Mouse (Mus musculus) intestine, embryonic 15.5 days (tissue): ENCODE measurements around the gene Gm10073. TPM values are rescaled to one million over a fixed set of nuclear protein-coding genes. Genes with fewer than 3 reads are reported as not detected.

Experiments
- ATAC-seq: fragments of 200-750 bp; cut with Nextera tagmentation; 2 replicates; pipeline ENCODE4 v1.8.0; 2017; ENCODE audit warnings: moderate TSS enrichment, moderate library complexity
- H3K27ac ChIP-seq: fragments of 300-500 bp; sonication (generic); 2 replicates; pipeline ENCODE4 v1.5.1; 2015; ENCODE audit warnings: mild to moderate bottlenecking, inconsistent platforms
- H3K27me3 ChIP-seq: fragments of 300-500 bp; sonication (generic); replicated peaks from 2 replicates; pipeline ENCODE4 v1.6.1; 2015; ENCODE audit warnings: inconsistent platforms
- H3K36me3 ChIP-seq: fragments of 300-500 bp; sonication (generic); 2 replicates; pipeline ENCODE4 v1.6.1; 2015; ENCODE audit warnings: inconsistent platforms
- H3K4me1 ChIP-seq: fragments of 300-500 bp; sonication (generic); replicated peaks from 2 replicates; pipeline ENCODE4 v1.6.1; 2015; ENCODE audit warnings: inconsistent platforms
- H3K4me2 ChIP-seq: fragments of 300-500 bp; sonication (generic); replicated peaks from 2 replicates; pipeline ENCODE4 v1.6.1; 2015; ENCODE audit warnings: mild to moderate bottlenecking, inconsistent platforms
- H3K4me3 ChIP-seq: fragments of 300-500 bp; sonication (generic); replicated peaks from 2 replicates; pipeline ENCODE4 v1.5.1; 2015; ENCODE audit warnings: inconsistent platforms
- H3K9ac ChIP-seq: fragments of 300-500 bp; sonication (generic); 2 replicates; pipeline ENCODE4 v1.6.1; 2015; ENCODE audit warnings: inconsistent platforms
- H3K9me3 ChIP-seq: fragments of 300-500 bp; sonication (generic); 2 replicates; pipeline ENCODE4 v1.6.1; 2016; ENCODE audit warnings: inconsistent platforms
- WGBS: fragments of 180-500 bp; shearing (Covaris S2); methylation state at CpG from one replicate; pipeline ENCODE4 v1.1.7; 2015; 5-methylcytosine and 5-hydroxymethylcytosine counted together
- polyA plus RNA-seq: library from polyadenylated mRNA; unstranded; fragments of >200 nt; fragmentation: Nextera tagmentation; extraction: Ambion mirVana; gene quantifications from 2 replicates; pipeline ENCODE4 v1.2.1, GENCODE M21; 2015

Gm10073 gene
- polyA plus RNA-seq, 1 experiment from 2014 or later = 15.5 TPM

DNA sequence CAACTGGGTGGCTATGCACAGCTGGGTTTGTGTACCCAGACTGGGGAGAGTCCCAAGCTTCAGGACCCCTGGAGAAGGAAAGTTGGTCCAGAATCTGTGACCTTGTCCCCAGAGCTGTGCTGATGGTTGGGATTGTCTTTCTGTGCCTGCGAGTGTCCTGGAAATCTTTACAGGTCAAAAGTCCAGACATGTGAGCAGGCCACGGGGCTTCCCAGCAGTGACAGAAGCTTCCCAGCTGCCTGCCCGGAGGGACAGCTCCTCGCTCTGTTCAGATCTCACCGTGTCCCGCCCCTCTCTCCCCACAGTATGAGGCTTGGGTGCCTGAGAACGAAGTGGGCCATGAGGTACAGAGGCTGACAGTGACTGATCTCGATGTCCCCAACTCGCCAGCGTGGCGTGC is 32.3 kb downstream of the Gm10073 start:
- no peak for ATAC-seq
- no peak overlapping the region for H3K4me3 ChIP-seq
- no peak overlapping the region for H3K4me2 ChIP-seq
- H3K9me3 ChIP-seq = no peaks in the 10 kb centered on the region
- WGBS = 82% methylated on average over 11 of the region's 11 CpGs
- no peak overlapping the region for H3K27ac ChIP-seq
- no peaks in the 10 kb centered on the region for H3K4me1 ChIP-seq
- H3K9ac ChIP-seq = no peak overlapping the region
- H3K36me3 ChIP-seq = peaks cover 2% of the 10 kb centered on the region; the same call in 1 of the 2 replicates
- no peaks in the 10 kb centered on the region for H3K27me3 ChIP-seq

DNA sequence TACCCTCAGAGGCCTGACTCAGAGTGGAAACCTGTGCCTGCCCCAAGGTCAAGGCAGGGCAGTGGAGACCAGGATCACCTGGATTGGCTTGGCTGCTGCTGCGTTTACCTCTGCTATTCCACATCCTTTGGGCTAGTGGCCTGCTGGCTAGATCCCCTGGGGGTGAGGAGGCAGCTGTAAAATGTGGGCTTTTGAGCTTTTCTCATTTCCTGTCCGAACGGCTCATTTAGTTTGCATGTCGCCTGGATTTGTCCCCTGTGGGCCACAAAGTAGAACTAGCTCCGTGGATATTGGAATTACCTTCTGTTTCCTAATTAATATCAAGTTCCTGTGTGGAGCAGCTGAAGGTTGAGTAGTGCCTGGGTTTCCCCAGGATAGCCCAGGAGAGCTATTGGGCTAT is 34.1 kb downstream of the Gm10073 start:
- no peaks in the 10 kb centered on the region for H3K27me3 ChIP-seq
- peaks cover 2% of the 10 kb centered on the region; the same call in 1 of the 2 replicates for H3K36me3 ChIP-seq
- no peaks in the 10 kb centered on the region for H3K9me3 ChIP-seq
- 72% methylated on average over 5 of the region's 5 CpGs for WGBS
- H3K27ac ChIP-seq = no peak overlapping the region
- H3K9ac ChIP-seq = no peak overlapping the region
- H3K4me1 ChIP-seq = no peaks in the 10 kb centered on the region
- H3K4me3 ChIP-seq = no peak overlapping the region
- ATAC-seq = no peak
- no peak overlapping the region for H3K4me2 ChIP-seq

GRCm38 (mm10) chr8:106535448-106535847 is 37.8 kb downstream of the Gm10073 start:
- H3K4me3 ChIP-seq = no peak overlapping the region
- H3K27me3 ChIP-seq = no peaks in the 10 kb centered on the region
- no peak overlapping the region for H3K9ac ChIP-seq
- 73% methylated on average over 4 of the region's 4 CpGs for WGBS
- no peaks in the 10 kb centered on the region for H3K4me1 ChIP-seq
- no peaks in the 10 kb centered on the region; the same call in 1 of the 2 replicates for H3K36me3 ChIP-seq
- H3K4me2 ChIP-seq = no peak overlapping the region
- ATAC-seq = no peak
- H3K27ac ChIP-seq = no peak overlapping the region
- H3K9me3 ChIP-seq = no peaks in the 10 kb centered on the region

DNA sequence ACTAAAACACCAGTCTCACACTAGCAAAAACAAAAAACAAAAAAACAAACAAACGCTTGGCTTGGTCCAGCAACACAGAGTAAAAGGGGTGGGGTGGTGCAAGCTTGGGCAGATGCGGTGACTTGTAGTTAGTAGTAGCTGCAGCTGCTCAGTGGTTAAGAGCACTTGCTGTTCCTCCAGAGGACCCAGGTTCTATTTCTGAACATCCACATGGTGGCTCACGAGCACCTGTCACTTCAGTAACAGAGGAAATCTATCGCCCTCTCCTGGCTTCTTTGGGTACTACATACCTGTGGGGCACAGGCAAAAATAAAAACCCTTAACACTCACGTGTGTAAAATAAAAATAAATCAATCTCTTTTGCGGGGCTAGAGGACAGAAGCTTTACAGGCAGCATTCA is 38.8 kb downstream of the Gm10073 start:
- H3K4me2 ChIP-seq = no peak overlapping the region
- no peaks in the 10 kb centered on the region for H3K4me1 ChIP-seq
- H3K27ac ChIP-seq = no peak overlapping the region
- no peaks in the 10 kb centered on the region for H3K27me3 ChIP-seq
- no peak overlapping the region for H3K4me3 ChIP-seq
- ATAC-seq = peak; percentile 36; the same call in 1 of the 2 replicates
- no peaks in the 10 kb centered on the region; the same call in 1 of the 2 replicates for H3K36me3 ChIP-seq
- no peaks in the 10 kb centered on the region for H3K9me3 ChIP-seq
- WGBS = 46% methylated on average over 6 of the region's 6 CpGs
- H3K9ac ChIP-seq = no peak overlapping the region

- Histone ChIP-seq H3K4me2 (no peak overlapping the region), H3K9ac (no peak overlapping the region), H3K36me3 (no peaks in the 10 kb centered on the region; the same call in 1 of the 2 replicates), H3K4me1 (no peaks in the 10 kb centered on the region), H3K27ac (no peak overlapping the region), H3K4me3 (no peak overlapping the region), H3K9me3 (no peaks in the 10 kb centered on the region), H3K27me3 (no peaks in the 10 kb centered on the region)
- WGBS = 80% methylated on average over 7 of the region's 7 CpGs
- no peak for ATAC-seq
These were observed 39.6 kb downstream of the Gm10073 start for GRCm38 (mm10) chr8:106533709-106534108.

DNA sequence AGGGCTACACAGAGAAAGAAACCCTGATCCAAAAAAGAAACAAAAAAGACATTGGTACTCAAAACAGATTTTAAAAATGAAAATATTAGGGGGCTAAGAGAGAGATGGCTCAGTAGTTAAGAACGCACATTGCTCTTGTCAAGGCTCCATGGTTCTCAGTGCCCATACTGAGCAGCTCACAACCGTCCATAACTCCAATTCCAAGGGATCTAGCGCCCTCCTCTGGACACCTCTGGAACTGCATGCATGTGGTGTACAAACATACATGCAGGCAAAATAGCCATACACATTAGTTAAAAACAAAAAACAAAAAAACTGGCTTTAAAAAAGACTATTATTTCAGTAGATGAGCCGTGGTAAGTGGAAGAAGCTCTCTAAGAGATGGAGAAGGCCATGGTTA is 42.7 kb downstream of the Gm10073 start:
- Histone ChIP-seq H3K9ac (no peak overlapping the region), H3K9me3 (no peaks in the 10 kb centered on the region), H3K27me3 (no peaks in the 10 kb centered on the region), H3K4me3 (no peak overlapping the region), H3K27ac (no peak overlapping the region), H3K36me3 (no peaks in the 10 kb centered on the region), H3K4me2 (no peak overlapping the region), H3K4me1 (no peaks in the 10 kb centered on the region; the same call in 1 of the 2 replicates)
- 81% methylated on average over 4 of the region's 4 CpGs for WGBS
- ATAC-seq = no peak

DNA sequence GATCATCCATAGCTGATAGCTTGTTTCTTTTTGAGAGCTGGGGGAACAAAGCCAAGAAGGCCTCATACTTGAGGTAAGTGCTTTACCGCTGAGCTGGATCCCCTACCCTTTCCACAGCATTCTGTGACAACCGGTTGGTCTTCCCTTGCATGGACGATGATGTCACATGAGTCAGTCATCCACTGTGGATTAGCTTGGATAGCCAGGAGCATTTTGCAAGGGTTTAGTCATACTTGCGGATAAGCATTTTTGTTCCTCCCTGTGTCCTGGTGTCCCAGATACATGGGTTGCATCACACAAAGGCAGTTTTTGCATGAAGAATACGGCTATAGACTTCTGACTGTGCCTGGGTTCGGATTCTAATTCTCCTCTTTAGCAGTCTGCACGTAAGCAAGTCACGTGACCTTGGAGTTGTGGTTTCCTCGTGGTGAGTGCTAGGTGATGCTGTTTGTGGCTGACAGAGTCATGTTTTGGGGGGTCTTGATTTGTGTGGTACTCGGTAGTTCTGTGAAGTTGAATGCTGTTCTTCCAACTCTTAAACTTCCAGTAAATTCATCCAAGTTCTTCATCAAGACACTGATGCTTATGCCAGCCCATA is 43.3 kb downstream of the Gm10073 start:
- H3K27me3 ChIP-seq = no peaks in the 10 kb centered on the region
- no peak overlapping the region for H3K9ac ChIP-seq
- 95% methylated on average over 10 of the region's 10 CpGs for WGBS
- no peak overlapping the region for H3K27ac ChIP-seq
- H3K4me2 ChIP-seq = no peak overlapping the region
- no peaks in the 10 kb centered on the region for H3K9me3 ChIP-seq
- H3K4me3 ChIP-seq = no peak overlapping the region
- no peak for ATAC-seq
- no peaks in the 10 kb centered on the region for H3K36me3 ChIP-seq
- no peaks in the 10 kb centered on the region; the same call in 1 of the 2 replicates for H3K4me1 ChIP-seq

- ATAC-seq = no peak
- Histone ChIP-seq H3K4me3 (no peak overlapping the region), H3K36me3 (no peaks in the 10 kb centered on the region), H3K4me2 (no peak overlapping the region), H3K4me1 (no peaks in the 10 kb centered on the region; the same call in 1 of the 2 replicates), H3K9ac (no peak overlapping the region), H3K27me3 (no peaks in the 10 kb centered on the region), H3K27ac (no peak overlapping the region), H3K9me3 (no peaks in the 10 kb centered on the region)
- 80% methylated on average over 9 of the region's 9 CpGs for WGBS
These were observed 44.5 kb downstream of the Gm10073 start for GRCm38 (mm10) chr8:106528596-106529249.

DNA sequence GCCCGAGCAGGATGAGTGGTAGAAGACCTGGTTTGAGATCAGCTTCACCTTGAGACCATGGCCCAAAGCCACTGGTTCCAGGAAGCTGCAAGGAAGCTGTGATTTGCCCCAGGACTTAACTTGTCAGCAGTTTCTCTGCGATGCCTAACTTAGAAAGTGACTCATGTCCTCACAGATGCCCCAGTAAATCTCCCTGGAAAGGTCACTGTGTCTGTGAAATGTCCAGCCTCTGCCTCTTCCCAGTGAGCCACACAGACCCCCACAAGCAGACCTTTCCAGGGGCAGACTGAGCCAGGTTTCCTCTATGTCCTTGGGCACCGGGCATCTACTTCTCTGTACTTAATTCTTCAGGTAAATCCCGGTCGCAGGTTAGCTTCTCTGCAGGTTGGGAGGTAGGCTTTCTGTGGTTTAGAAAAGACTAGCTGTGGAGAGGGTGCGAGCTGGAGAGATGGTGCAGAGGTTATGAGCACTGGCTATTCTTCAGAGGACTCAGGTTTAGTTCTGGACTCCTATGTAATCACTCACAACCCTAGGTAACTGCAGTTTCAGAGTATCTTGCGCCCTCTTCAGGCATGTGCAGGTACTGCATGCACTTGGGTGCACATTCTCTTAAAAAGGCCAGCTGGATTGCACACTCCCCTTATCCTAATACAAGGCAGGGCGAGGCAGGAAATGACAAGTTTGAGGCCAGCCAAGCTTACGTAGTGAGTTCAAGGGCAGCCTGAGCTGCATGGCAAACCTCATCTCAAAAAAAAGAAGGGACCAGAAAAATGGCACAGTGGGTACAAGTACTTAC is 45.8 kb downstream of the Gm10073 start:
- no peak for ATAC-seq

DNA sequence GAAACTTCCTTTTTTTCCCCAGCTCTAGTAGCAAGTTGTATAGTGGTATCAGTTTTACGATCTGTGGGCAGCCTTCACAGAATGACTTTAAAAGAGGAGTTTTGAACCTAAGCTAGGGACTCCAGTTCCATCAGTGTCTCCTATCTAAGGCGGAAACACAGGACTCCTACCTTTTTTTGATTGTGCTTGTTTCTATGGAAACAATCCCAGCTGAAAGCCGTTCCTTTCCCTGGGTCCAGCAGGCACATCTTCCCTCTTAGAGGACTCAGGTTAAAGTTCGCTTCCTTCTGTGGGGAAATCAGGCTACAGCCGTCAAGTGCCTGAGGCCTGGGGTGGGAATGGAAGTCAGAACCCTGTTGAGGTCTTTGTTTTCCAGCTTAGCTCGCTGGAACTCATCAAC is 46.5 kb downstream of the Gm10073 start:
- Histone ChIP-seq H3K27ac (no peak overlapping the region), H3K4me2 (no peak overlapping the region), H3K4me3 (no peak overlapping the region), H3K4me1 (no peaks in the 10 kb centered on the region; the same call in 1 of the 2 replicates), H3K9me3 (no peaks in the 10 kb centered on the region), H3K27me3 (no peaks in the 10 kb centered on the region), H3K9ac (no peak overlapping the region), H3K36me3 (no peaks in the 10 kb centered on the region)
- ATAC-seq = 0 out of 2 replicates have a peak, but pooled peaks have one; percentile 12
- 57% methylated on average over 6 of the region's 6 CpGs for WGBS

More for the DNA sequence above, 45.8 kb downstream of the Gm10073 start:
- Histone ChIP-seq H3K27ac (no peak overlapping the region), H3K27me3 (no peaks in the 10 kb centered on the region), H3K9me3 (no peaks in the 10 kb centered on the region), H3K9ac (no peak overlapping the region), H3K36me3 (no peaks in the 10 kb centered on the region), H3K4me1 (no peaks in the 10 kb centered on the region; the same call in 1 of the 2 replicates), H3K4me2 (no peak overlapping the region), H3K4me3 (no peak overlapping the region)
- 84% methylated on average over 9 of the region's 9 CpGs for whole genome bisulfite sequencing
